Mouse (Mus musculus): ENCODE results near the gene Nav1. TPM values are rescaled to one million over a fixed set of nuclear protein-coding genes. Genes with fewer than 3 reads are reported as not detected.
A peak's percentile ranks its signal among the peaks of the same experiment; 100 is the strongest.

Nav1 gene
- polyA plus RNA-seq, 1 experiment from 2014 or later = 59.4 TPM

GRCm38 (mm10) chr1:135574451-135575208, 32.5 kb downstream of the Nav1 start:
- Histone ChIP-seq H3K4me3 (no peak overlapping the region), H3K9ac (no peak overlapping the region), H3K27me3 (replicated peaks) (no peaks in the 10 kb centered on the region), H3K4me2 (no peak overlapping the region), H3K9me3 (no peaks in the 10 kb centered on the region), H3K27ac (no peak overlapping the region), H3K4me1 (peaks cover 54% of the 10 kb centered on the region), H3K36me3 (replicated peaks) (0 out of 2 replicates have a peak, but pooled peaks cover 3% of the 10 kb centered on the region)
- 81% methylated on average over 4 of the region's 4 CpGs for WGBS
- ATAC-seq (replicated peaks) = no peak

- H3K4me1 ChIP-seq = peaks cover 35% of the 10 kb centered on the region
- no peak for ATAC-seq (replicated peaks)
- no peak overlapping the region for H3K4me2 ChIP-seq
- H3K27ac ChIP-seq = no peak overlapping the region
- H3K9me3 ChIP-seq = no peaks in the 10 kb centered on the region
- H3K9ac ChIP-seq = no peak overlapping the region
- H3K4me3 ChIP-seq = no peak overlapping the region
- 26% methylated on average over 4 of the region's 4 CpGs for WGBS
- no peaks in the 10 kb centered on the region for H3K36me3 ChIP-seq (replicated peaks)
- no peaks in the 10 kb centered on the region for H3K27me3 ChIP-seq (replicated peaks)
Measured at GRCm38 (mm10) chr1:135572139-135572892, 34.8 kb downstream of the Nav1 start.

- H3K4me3 ChIP-seq = no peak overlapping the region
- 87% methylated on average over 8 of the region's 8 CpGs for WGBS
- no peak overlapping the region for H3K9ac ChIP-seq
- no peak overlapping the region for H3K27ac ChIP-seq
- H3K9me3 ChIP-seq = no peaks in the 10 kb centered on the region
- ATAC-seq (replicated peaks) = no peak
- H3K4me1 ChIP-seq = peaks cover 40% of the 10 kb centered on the region
- H3K27me3 ChIP-seq (replicated peaks) = no peaks in the 10 kb centered on the region
- no peaks in the 10 kb centered on the region for H3K36me3 ChIP-seq (replicated peaks)
- no peak overlapping the region for H3K4me2 ChIP-seq
Measured at GRCm38 (mm10) chr1:135568087-135568486, 39.0 kb downstream of the Nav1 start.

GRCm38 (mm10) chr1:135566611-135567010, 40.5 kb downstream of the Nav1 start:
- WGBS = 81% methylated on average over 7 of the region's 7 CpGs

GRCm38 (mm10) chr1:135565775-135566174, 41.3 kb downstream of the Nav1 start:
- Histone ChIP-seq H3K36me3 (replicated peaks) (no peaks in the 10 kb centered on the region), H3K4me2 (no peak overlapping the region), H3K27ac (peak overlapping the region; percentile 81), H3K4me1 (peaks cover 57% of the 10 kb centered on the region), H3K9ac (no peak overlapping the region), H3K9me3 (no peaks in the 10 kb centered on the region), H3K4me3 (no peak overlapping the region), H3K27me3 (replicated peaks) (no peaks in the 10 kb centered on the region)
- ATAC-seq (replicated peaks) = no peak
- WGBS = 64% methylated on average over 5 of the region's 5 CpGs

More at GRCm38 (mm10) chr1:135566611-135567010, 40.5 kb downstream of the Nav1 start:
- Histone ChIP-seq H3K9ac (no peak overlapping the region), H3K36me3 (replicated peaks) (no peaks in the 10 kb centered on the region), H3K4me1 (peaks cover 49% of the 10 kb centered on the region), H3K4me3 (no peak overlapping the region), H3K4me2 (no peak overlapping the region), H3K27ac (no peak overlapping the region), H3K27me3 (replicated peaks) (no peaks in the 10 kb centered on the region), H3K9me3 (no peaks in the 10 kb centered on the region)
- ATAC-seq (replicated peaks) = no peak

- Histone ChIP-seq H3K4me1 (peaks cover 64% of the 10 kb centered on the region), H3K4me3 (no peak overlapping the region), H3K9ac (peak overlapping the region; percentile 18), H3K27ac (peak overlapping the region; percentile 81), H3K4me2 (peak overlapping the region; percentile 11; the same call in 1 of the 2 replicates), H3K27me3 (replicated peaks) (no peaks in the 10 kb centered on the region), H3K36me3 (replicated peaks) (no peaks in the 10 kb centered on the region), H3K9me3 (no peaks in the 10 kb centered on the region)
- WGBS = 14% methylated on average over 10 of the region's 10 CpGs
- peak; percentile 79 for ATAC-seq (replicated peaks)
Measured at GRCm38 (mm10) chr1:135564660-135565519, 42.2 kb downstream of the Nav1 start.

GRCm38 (mm10) chr1:135563781-135564414, 43.2 kb downstream of the Nav1 start:
- peak; percentile 21; the same call in 1 of the 2 replicates for ATAC-seq (replicated peaks)
- 32% methylated on average over 9 of the region's 9 CpGs for WGBS
- Histone ChIP-seq H3K4me2 (no peak overlapping the region), H3K27me3 (replicated peaks) (no peaks in the 10 kb centered on the region), H3K9ac (no peak overlapping the region), H3K36me3 (replicated peaks) (no peaks in the 10 kb centered on the region), H3K27ac (peak overlapping the region; percentile 81), H3K4me3 (no peak overlapping the region), H3K9me3 (no peaks in the 10 kb centered on the region), H3K4me1 (peaks cover 64% of the 10 kb centered on the region)

- no peaks in the 10 kb centered on the region for H3K27me3 ChIP-seq (replicated peaks)
- H3K36me3 ChIP-seq (replicated peaks) = no peaks in the 10 kb centered on the region
- no peak overlapping the region for H3K4me3 ChIP-seq
- H3K4me1 ChIP-seq = peaks cover 64% of the 10 kb centered on the region
- WGBS = 73% methylated on average over 8 of the region's 8 CpGs
- H3K27ac ChIP-seq = no peak overlapping the region
- no peaks in the 10 kb centered on the region for H3K9me3 ChIP-seq
- ATAC-seq (replicated peaks) = no peak
- no peak overlapping the region for H3K4me2 ChIP-seq
- H3K9ac ChIP-seq = no peak overlapping the region
Measured at GRCm38 (mm10) chr1:135562982-135563650, 44.0 kb downstream of the Nav1 start.

- WGBS = 16% methylated on average over 4 of the region's 4 CpGs
- Histone ChIP-seq H3K9me3 (no peaks in the 10 kb centered on the region), H3K4me2 (no peak overlapping the region), H3K4me3 (no peak overlapping the region), H3K36me3 (replicated peaks) (no peaks in the 10 kb centered on the region), H3K27ac (no peak overlapping the region), H3K9ac (no peak overlapping the region), H3K4me1 (peaks cover 65% of the 10 kb centered on the region), H3K27me3 (replicated peaks) (no peaks in the 10 kb centered on the region)
- ATAC-seq (replicated peaks) = no peak
Measured at GRCm38 (mm10) chr1:135562115-135562514, 45.0 kb downstream of the Nav1 start.

GRCm38 (mm10) chr1:135561282-135561681, 45.8 kb downstream of the Nav1 start:
- H3K9me3 ChIP-seq = no peaks in the 10 kb centered on the region
- peak overlapping the region; percentile 55 for H3K27ac ChIP-seq
- no peak overlapping the region for H3K4me2 ChIP-seq
- WGBS = 18% methylated on average over 6 of the region's 6 CpGs
- H3K27me3 ChIP-seq (replicated peaks) = no peaks in the 10 kb centered on the region
- no peak overlapping the region for H3K4me3 ChIP-seq
- H3K36me3 ChIP-seq (replicated peaks) = no peaks in the 10 kb centered on the region
- H3K9ac ChIP-seq = no peak overlapping the region
- ATAC-seq (replicated peaks) = no peak
- peaks cover 71% of the 10 kb centered on the region for H3K4me1 ChIP-seq

- Histone ChIP-seq H3K9me3 (no peaks in the 10 kb centered on the region), H3K9ac (no peak overlapping the region), H3K4me3 (no peak overlapping the region), H3K36me3 (replicated peaks) (no peaks in the 10 kb centered on the region), H3K4me1 (peaks cover 69% of the 10 kb centered on the region), H3K27me3 (replicated peaks) (no peaks in the 10 kb centered on the region), H3K27ac (no peak overlapping the region), H3K4me2 (no peak overlapping the region)
- no peak for ATAC-seq (replicated peaks)
- 49% methylated on average over 6 of the region's 6 CpGs for WGBS
Measured at GRCm38 (mm10) chr1:135557976-135558375, 49.1 kb downstream of the Nav1 start.

Measured in midbrain, embryonic 15.5 days (tissue).